Mouse (Mus musculus) lung, embryonic 14.5 days (tissue): Measurements from ENCODE around the gene Hrasls. TPM values are rescaled to one million over a fixed set of nuclear protein-coding genes. Genes with fewer than 3 reads are reported as not detected.

Experiments used
- ATAC-seq: fragments of 200-750 bp; cut with Nextera tagmentation; 2 replicates; pipeline ENCODE4 v1.8.0; 2017; ENCODE audit warnings: mild to moderate bottlenecking, moderate TSS enrichment, moderate library complexity; ENCODE audit not compliant: insufficient read depth
- DNase-seq: peaks from one replicate; pipeline ENCODE4 v3.0.0-alpha.2; 2015
- H3K27ac ChIP-seq: fragments of 300-500 bp; sonication (generic); 2 replicates; pipeline ENCODE4 v1.5.1; 2014; ENCODE audit warnings: low read depth, mild to moderate bottlenecking, moderate library complexity
- H3K27me3 ChIP-seq: fragments of 300-500 bp; sonication (generic); 2 replicates; pipeline ENCODE4 v1.6.1; 2014; ENCODE audit warnings: low read length, control low read depth; ENCODE audit not compliant: insufficient read depth
- H3K36me3 ChIP-seq: fragments of 300-500 bp; sonication (generic); 2 replicates; pipeline ENCODE4 v1.6.1; 2014; ENCODE audit warnings: control low read depth; ENCODE audit not compliant: insufficient read depth
- H3K4me1 ChIP-seq: fragments of 300-500 bp; sonication (generic); 2 replicates; pipeline ENCODE4 v1.6.1; 2014; ENCODE audit warnings: antibody characterized with exemption, control low read depth; ENCODE audit not compliant: insufficient read depth
- H3K4me2 ChIP-seq: fragments of 300-500 bp; sonication (generic); 2 replicates; pipeline ENCODE4 v1.6.1; 2014; ENCODE audit warnings: mild to moderate bottlenecking
- H3K4me3 ChIP-seq: fragments of 300-500 bp; sonication (generic); 2 replicates; pipeline ENCODE4 v1.5.1; 2014; ENCODE audit warnings: low read depth, low read length
- H3K9ac ChIP-seq: fragments of 300-500 bp; sonication (generic); 2 replicates; pipeline ENCODE4 v1.6.1; 2014
- H3K9me3 ChIP-seq: fragments of 300-500 bp; sonication (generic); 2 replicates; pipeline ENCODE4 v1.6.1; 2016; ENCODE audit warnings: low read depth, low read length, control low read depth
- CTCF ChIP-seq: IDR thresholded peaks from 2 replicates; pipeline ENCODE4 v1.5.1; 2016; ENCODE audit warnings: antibody characterized with exemption, low read depth
- WGBS: fragments of 180-500 bp; shearing (Covaris S2); extraction: QIAGEN DNeasy Blood & Tissue Kit; methylation state at CpG from one replicate; pipeline ENCODE4 v1.1.7; 2014; 5-methylcytosine and 5-hydroxymethylcytosine counted together
- polyA plus RNA-seq: library from polyadenylated mRNA; unstranded; fragments of >200 nt; fragmentation: Nextera tagmentation; extraction: Ambion mirVana; gene quantifications from 2 replicates; pipeline ENCODE4 v1.2.1, GENCODE M21; 2014

Gene Hrasls
- 0.12 and 0.41 TPM in 2 replicates for polyA plus RNA-seq

GRCm38 (mm10) chr16:29209605-29210411 lies at the start of gene Hrasls:
TSS of gene Hrasls (plus strand) at chr16:29209695.
- H3K4me1 ChIP-seq: no peaks in the 10 kb centered on the region

GRCm38 (mm10) chr16:29162271-29162670 lies 47.2 kb upstream of the Hrasls start:
- Histone ChIP-seq H3K4me3 (no peak overlapping the region), H3K9ac (no peak overlapping the region), H3K4me1 (no peaks in the 10 kb centered on the region), H3K27ac (no peak overlapping the region), H3K36me3 (no peaks in the 10 kb centered on the region), H3K9me3 (no peaks in the 10 kb centered on the region), H3K4me2 (no peak overlapping the region), H3K27me3 (no peaks in the 10 kb centered on the region)
- WGBS: 65% methylated on average over 4 of the region's 4 CpGs
- ATAC-seq (no peak), DNase-seq (no peak)
- no peak for TF ChIP-seq CTCF

More at GRCm38 (mm10) chr16:29209605-29210411, at the start of gene Hrasls:
- DNase-seq: peak; percentile 64
- Histone ChIP-seq H3K4me2 (peak within 1 kb of the TSS; percentile 73), H3K27ac (no peak within 1 kb of the TSS), H3K4me3 (peak within 1 kb of the TSS; percentile 39), H3K27me3 (peaks cover 27% of the 10 kb centered on the region), H3K36me3 (no peaks in the 10 kb centered on the region), H3K9ac (peak within 1 kb of the TSS; percentile 38; the same call in 1 of the 2 replicates), H3K9me3 (no peaks in the 10 kb centered on the region)
- TF ChIP-seq CTCF: no peak
- ATAC-seq: peak; percentile 86
- WGBS: 1% methylated on average over 39 of the region's 39 CpGs

GRCm38 (mm10) chr16:29167051-29167450 lies 42.4 kb upstream of the Hrasls start:
- H3K27me3 ChIP-seq: no peaks in the 10 kb centered on the region
- H3K4me3 ChIP-seq: no peak overlapping the region
- TF ChIP-seq CTCF: no peak
- no peak for ATAC-seq
- H3K36me3 ChIP-seq: no peaks in the 10 kb centered on the region
- H3K9me3 ChIP-seq: no peaks in the 10 kb centered on the region
- no peak overlapping the region for H3K27ac ChIP-seq
- H3K4me2 ChIP-seq: no peak overlapping the region
- WGBS: 82% methylated on average over 4 of the region's 4 CpGs
- DNase-seq: no peak
- no peak overlapping the region for H3K9ac ChIP-seq
- H3K4me1 ChIP-seq: no peaks in the 10 kb centered on the region

- Histone ChIP-seq H3K36me3 (no peaks in the 10 kb centered on the region), H3K9ac (no peak overlapping the region), H3K4me1 (no peaks in the 10 kb centered on the region), H3K4me2 (no peak overlapping the region), H3K27me3 (no peaks in the 10 kb centered on the region), H3K27ac (no peak overlapping the region), H3K9me3 (no peaks in the 10 kb centered on the region), H3K4me3 (no peak overlapping the region)
- ATAC-seq (no peak), DNase-seq (no peak)
- 81% methylated on average over 5 of the region's 5 CpGs for WGBS
- no peak for TF ChIP-seq CTCF
Measured at GRCm38 (mm10) chr16:29171741-29172140, 37.8 kb upstream of the Hrasls start.

GRCm38 (mm10) chr16:29173201-29173600 lies 36.3 kb upstream of the Hrasls start:
- Histone ChIP-seq H3K9me3 (no peaks in the 10 kb centered on the region), H3K27ac (no peak overlapping the region), H3K9ac (no peak overlapping the region), H3K4me1 (no peaks in the 10 kb centered on the region), H3K4me2 (no peak overlapping the region), H3K36me3 (no peaks in the 10 kb centered on the region), H3K27me3 (no peaks in the 10 kb centered on the region), H3K4me3 (no peak overlapping the region)
- no peak for TF ChIP-seq CTCF
- DNase-seq: no peak
- 92% methylated on average over 2 of the region's 2 CpGs for WGBS
- no peak for ATAC-seq

GRCm38 (mm10) chr16:29174831-29175350 lies 34.6 kb upstream of the Hrasls start:
- DNase-seq (peak; percentile 37), ATAC-seq (no peak)
- H3K36me3 ChIP-seq: no peaks in the 10 kb centered on the region
- no peak for TF ChIP-seq CTCF
- H3K9me3 ChIP-seq: no peaks in the 10 kb centered on the region
- H3K4me2 ChIP-seq: no peak overlapping the region
- H3K27ac ChIP-seq: no peak overlapping the region
- no peaks in the 10 kb centered on the region for H3K27me3 ChIP-seq
- H3K9ac ChIP-seq: no peak overlapping the region
- H3K4me3 ChIP-seq: no peak overlapping the region
- H3K4me1 ChIP-seq: no peaks in the 10 kb centered on the region
- WGBS: 45% methylated on average over 6 of the region's 6 CpGs

- no peaks in the 10 kb centered on the region for H3K36me3 ChIP-seq
- no peaks in the 10 kb centered on the region for H3K27me3 ChIP-seq
- H3K4me2 ChIP-seq: no peak overlapping the region
- no peak for ATAC-seq
- no peaks in the 10 kb centered on the region for H3K4me1 ChIP-seq
- H3K9ac ChIP-seq: no peak overlapping the region
- H3K4me3 ChIP-seq: no peak overlapping the region
- no peaks in the 10 kb centered on the region for H3K9me3 ChIP-seq
- no peak overlapping the region for H3K27ac ChIP-seq
- 35% methylated on average over 5 of the region's 5 CpGs for WGBS
- no peak for DNase-seq
- TF ChIP-seq CTCF: no peak
Measured at GRCm38 (mm10) chr16:29192911-29193310, 16.6 kb upstream of the Hrasls start.
